Mouse (Mus musculus): ENCODE data around the gene AW146154.
"Not testable (repeated sequence)": the region's sequence is repeated elsewhere in the genome, so short reads cannot be mapped to it uniquely, and the experiment has no call there.

AW146154 gene

GRCm38 (mm10) chr7:41499389-41500049, at the start of gene AW146154, which contains the start of gene Gm20449:
Gene AW146154 (minus strand): TSS chr7:41499890.
Gene Gm20449 (minus strand): TSS chr7:41499417.
- DNase-seq (ENCODE audit: low spot score): peak; percentile 91

- no peak for DNase-seq (ENCODE audit: low spot score)
These were observed 13.0 kb upstream of the AW146154 start for GRCm38 (mm10) chr7:41512672-41513071.

- no peak for DNase-seq (ENCODE audit: low spot score)
These were observed 12.5 kb upstream of the AW146154 start for GRCm38 (mm10) chr7:41512207-41512606.

GRCm38 (mm10) chr7:41502402-41502801, 2.7 kb upstream of the AW146154 start:
- no peak for DNase-seq (ENCODE audit: low spot score)

- no peak for DNase-seq (ENCODE audit: low spot score)
These were observed 653 bp upstream of the AW146154 start for GRCm38 (mm10) chr7:41500151-41500934.

GRCm38 (mm10) chr7:41499018-41499388, 687 bp downstream of the AW146154 start:
- DNase-seq (ENCODE audit: low spot score): not testable (repeated sequence)

- not testable (repeated sequence) for DNase-seq (ENCODE audit: low spot score)
These were observed 1.2 kb downstream of the AW146154 start for GRCm38 (mm10) chr7:41498464-41498863.

- no peak for DNase-seq (ENCODE audit: low spot score)
These were observed 1.8 kb downstream of the AW146154 start for GRCm38 (mm10) chr7:41497871-41498270.

GRCm38 (mm10) chr7:41451864-41452263, 47.8 kb downstream of the AW146154 start:
- DNase-seq (ENCODE audit: low spot score): no peak

GRCm38 (mm10) chr7:41448596-41448995, 51.1 kb downstream of the AW146154 start, which contains the start of gene Vmn2r57:
Gene Vmn2r57 (minus strand): TSS chr7:41448696.
- DNase-seq (ENCODE audit: low spot score): not testable (repeated sequence)

All from urinary bladder, postnatal 10 days (tissue).